Mouse (Mus musculus): Measurements from ENCODE around the gene Dnajc1. TPM values are rescaled to one million over a fixed set of nuclear protein-coding genes. Genes with fewer than 3 reads are reported as not detected.

Dnajc1 gene
- polyA plus RNA-seq, 1 experiment from 2014 or later, result 23.7 TPM

GRCm38 (mm10) chr2:18372400-18373182 is 20.0 kb downstream of the Dnajc1 start:
- Histone ChIP-seq H3K4me2 (no peak overlapping the region), H3K9ac (ENCODE audit: low read depth, low read length) (no peak overlapping the region), H3K4me1 (replicated peaks; ENCODE audit: control insufficient read depth, insufficient read depth, low read length) (no peaks in the 10 kb centered on the region; the same call in 1 of the 2 replicates), H3K4me3 (ENCODE audit: low read depth, low read length) (no peak overlapping the region), H3K27me3 (replicated peaks; ENCODE audit: control insufficient read depth, insufficient read depth, low read length) (no peaks in the 10 kb centered on the region), H3K27ac (ENCODE audit: low read depth, low read length) (no peak overlapping the region), H3K36me3 (ENCODE audit: control insufficient read depth, insufficient read depth, low read length) (no peaks in the 10 kb centered on the region), H3K9me3 (ENCODE audit: control insufficient read depth, low read length) (no peaks in the 10 kb centered on the region)
- DNase-seq (ENCODE audit: low spot score) (no peak), ATAC-seq (replicated peaks; ENCODE audit: low FRiP score) (no peak)
- WGBS, result 52% methylated on average over 11 of the region's 11 CpGs

GRCm38 (mm10) chr2:18370794-18371498 is 21.7 kb downstream of the Dnajc1 start:
- no peak overlapping the region for H3K27ac ChIP-seq (ENCODE audit: low read depth, low read length)
- DNase-seq (ENCODE audit: low spot score) (no peak), ATAC-seq (replicated peaks; ENCODE audit: low FRiP score) (no peak)
- H3K27me3 ChIP-seq (replicated peaks; ENCODE audit: control insufficient read depth, insufficient read depth, low read length), result no peaks in the 10 kb centered on the region
- H3K4me1 ChIP-seq (replicated peaks; ENCODE audit: control insufficient read depth, insufficient read depth, low read length), result no peaks in the 10 kb centered on the region; the same call in 1 of the 2 replicates
- H3K9ac ChIP-seq (ENCODE audit: low read depth, low read length), result no peak overlapping the region
- H3K4me3 ChIP-seq (ENCODE audit: low read depth, low read length), result no peak overlapping the region
- no peak overlapping the region for H3K4me2 ChIP-seq
- 0 out of 2 replicates have a peak, but pooled peaks cover under 1% of the 10 kb centered on the region for H3K36me3 ChIP-seq (ENCODE audit: control insufficient read depth, insufficient read depth, low read length)
- no peaks in the 10 kb centered on the region for H3K9me3 ChIP-seq (ENCODE audit: control insufficient read depth, low read length)
- 56% methylated on average over 4 of the region's 4 CpGs for WGBS

GRCm38 (mm10) chr2:18364402-18364801 is 28.2 kb downstream of the Dnajc1 start:
- WGBS, result 74% methylated on average over 1 of the region's 1 CpGs

GRCm38 (mm10) chr2:18355293-18355692 is 37.3 kb downstream of the Dnajc1 start:
- Histone ChIP-seq H3K9ac (ENCODE audit: low read depth, low read length) (no peak overlapping the region), H3K27me3 (replicated peaks; ENCODE audit: control insufficient read depth, insufficient read depth, low read length) (no peaks in the 10 kb centered on the region), H3K27ac (ENCODE audit: low read depth, low read length) (no peak overlapping the region), H3K36me3 (ENCODE audit: control insufficient read depth, insufficient read depth, low read length) (no peaks in the 10 kb centered on the region), H3K4me1 (replicated peaks; ENCODE audit: control insufficient read depth, insufficient read depth, low read length) (no peaks in the 10 kb centered on the region), H3K4me3 (ENCODE audit: low read depth, low read length) (no peak overlapping the region), H3K4me2 (no peak overlapping the region), H3K9me3 (ENCODE audit: control insufficient read depth, low read length) (peaks cover 3% of the 10 kb centered on the region; the same call in 1 of the 2 replicates)
- no peak for DNase-seq (ENCODE audit: low spot score)
- no peak for ATAC-seq (replicated peaks; ENCODE audit: low FRiP score)

More at GRCm38 (mm10) chr2:18364402-18364801, 28.2 kb downstream of the Dnajc1 start:
- H3K9me3 ChIP-seq (ENCODE audit: control insufficient read depth, low read length), result no peaks in the 10 kb centered on the region
- H3K4me3 ChIP-seq (ENCODE audit: low read depth, low read length), result no peak overlapping the region
- no peak overlapping the region for H3K4me2 ChIP-seq
- no peak overlapping the region for H3K27ac ChIP-seq (ENCODE audit: low read depth, low read length)
- no peak overlapping the region for H3K9ac ChIP-seq (ENCODE audit: low read depth, low read length)
- H3K27me3 ChIP-seq (replicated peaks; ENCODE audit: control insufficient read depth, insufficient read depth, low read length), result no peaks in the 10 kb centered on the region
- DNase-seq (ENCODE audit: low spot score), result no peak
- H3K36me3 ChIP-seq (ENCODE audit: control insufficient read depth, insufficient read depth, low read length), result 0 out of 2 replicates have a peak, but pooled peaks cover 4% of the 10 kb centered on the region
- no peaks in the 10 kb centered on the region for H3K4me1 ChIP-seq (replicated peaks; ENCODE audit: control insufficient read depth, insufficient read depth, low read length)
- no peak for ATAC-seq (replicated peaks; ENCODE audit: low FRiP score)

- H3K9me3 ChIP-seq (ENCODE audit: control insufficient read depth, low read length), result peaks cover 3% of the 10 kb centered on the region; the same call in 1 of the 2 replicates
- ATAC-seq (replicated peaks; ENCODE audit: low FRiP score) (no peak), DNase-seq (ENCODE audit: low spot score) (no peak)
- no peaks in the 10 kb centered on the region for H3K4me1 ChIP-seq (replicated peaks; ENCODE audit: control insufficient read depth, insufficient read depth, low read length)
- no peaks in the 10 kb centered on the region for H3K36me3 ChIP-seq (ENCODE audit: control insufficient read depth, insufficient read depth, low read length)
- no peak overlapping the region for H3K9ac ChIP-seq (ENCODE audit: low read depth, low read length)
- no peak overlapping the region for H3K27ac ChIP-seq (ENCODE audit: low read depth, low read length)
- H3K4me2 ChIP-seq, result no peak overlapping the region
- no peak overlapping the region for H3K4me3 ChIP-seq (ENCODE audit: low read depth, low read length)
- no peaks in the 10 kb centered on the region for H3K27me3 ChIP-seq (replicated peaks; ENCODE audit: control insufficient read depth, insufficient read depth, low read length)
- 89% methylated on average over 2 of the region's 2 CpGs for WGBS
Observed at GRCm38 (mm10) chr2:18352620-18353019, 40.0 kb downstream of the Dnajc1 start.

- Histone ChIP-seq H3K36me3 (ENCODE audit: control insufficient read depth, insufficient read depth, low read length) (no peaks in the 10 kb centered on the region), H3K27ac (ENCODE audit: low read depth, low read length) (no peak overlapping the region), H3K9ac (ENCODE audit: low read depth, low read length) (no peak overlapping the region), H3K27me3 (replicated peaks; ENCODE audit: control insufficient read depth, insufficient read depth, low read length) (no peaks in the 10 kb centered on the region), H3K4me1 (replicated peaks; ENCODE audit: control insufficient read depth, insufficient read depth, low read length) (no peaks in the 10 kb centered on the region), H3K4me3 (ENCODE audit: low read depth, low read length) (no peak overlapping the region), H3K9me3 (ENCODE audit: control insufficient read depth, low read length) (no peaks in the 10 kb centered on the region), H3K4me2 (no peak overlapping the region)
- no peak for ATAC-seq (replicated peaks; ENCODE audit: low FRiP score)
- DNase-seq (ENCODE audit: low spot score), result no peak
- WGBS, result 73% methylated on average over 2 of the region's 2 CpGs
Observed at GRCm38 (mm10) chr2:18343464-18343863, 49.2 kb downstream of the Dnajc1 start.

GRCm38 (mm10) chr2:18318671-18319070 is 74.0 kb downstream of the Dnajc1 start:
- 78% methylated on average over 2 of the region's 2 CpGs for WGBS
- H3K27ac ChIP-seq (ENCODE audit: low read depth, low read length), result no peak overlapping the region
- no peaks in the 10 kb centered on the region for H3K36me3 ChIP-seq (ENCODE audit: control insufficient read depth, insufficient read depth, low read length)

GRCm38 (mm10) chr2:18317503-18318281 is 74.9 kb downstream of the Dnajc1 start:
- WGBS, result 86% methylated on average over 7 of the region's 7 CpGs
- Histone ChIP-seq H3K9me3 (ENCODE audit: control insufficient read depth, low read length) (peaks cover 11% of the 10 kb centered on the region; the same call in 1 of the 2 replicates), H3K36me3 (ENCODE audit: control insufficient read depth, insufficient read depth, low read length) (no peaks in the 10 kb centered on the region), H3K27me3 (replicated peaks; ENCODE audit: control insufficient read depth, insufficient read depth, low read length) (no peaks in the 10 kb centered on the region), H3K4me1 (replicated peaks; ENCODE audit: control insufficient read depth, insufficient read depth, low read length) (no peaks in the 10 kb centered on the region), H3K27ac (ENCODE audit: low read depth, low read length) (no peak overlapping the region), H3K4me2 (no peak overlapping the region), H3K4me3 (ENCODE audit: low read depth, low read length) (no peak overlapping the region), H3K9ac (ENCODE audit: low read depth, low read length) (no peak overlapping the region)
- DNase-seq (ENCODE audit: low spot score) (no peak), ATAC-seq (replicated peaks; ENCODE audit: low FRiP score) (no peak)

More at GRCm38 (mm10) chr2:18318671-18319070, 74.0 kb downstream of the Dnajc1 start:
- Histone ChIP-seq H3K9me3 (ENCODE audit: control insufficient read depth, low read length) (peaks cover 11% of the 10 kb centered on the region; the same call in 1 of the 2 replicates), H3K27me3 (replicated peaks; ENCODE audit: control insufficient read depth, insufficient read depth, low read length) (no peaks in the 10 kb centered on the region), H3K4me3 (ENCODE audit: low read depth, low read length) (no peak overlapping the region), H3K4me2 (no peak overlapping the region), H3K4me1 (replicated peaks; ENCODE audit: control insufficient read depth, insufficient read depth, low read length) (no peaks in the 10 kb centered on the region), H3K9ac (ENCODE audit: low read depth, low read length) (no peak overlapping the region)
- ATAC-seq (replicated peaks; ENCODE audit: low FRiP score) (no peak), DNase-seq (ENCODE audit: low spot score) (no peak)
